In the genomic region with DNA sequence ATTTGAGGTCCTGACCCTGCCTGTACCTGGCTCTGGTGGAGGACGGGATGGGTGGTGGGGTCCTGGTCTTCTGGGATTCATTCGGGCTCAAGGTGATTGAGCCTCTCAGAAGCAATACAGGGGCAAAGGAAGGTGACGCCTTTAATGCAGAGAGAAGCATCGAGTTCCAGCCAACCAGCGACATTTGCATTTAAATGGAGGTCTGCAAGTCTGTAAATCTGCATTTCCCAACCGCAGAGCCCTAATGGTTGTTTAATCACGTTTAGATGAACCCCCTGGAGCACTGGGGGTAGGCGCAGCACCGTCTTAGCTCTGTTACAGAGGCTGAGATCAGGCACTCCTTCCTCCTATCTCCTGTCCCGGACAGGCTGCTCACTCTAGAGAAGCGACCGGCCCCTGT, we compare ENCODE assay signal across 26 mouse cellular contexts. TPM values are rescaled to one million over a fixed set of nuclear protein-coding genes. Genes with fewer than 3 reads are reported as not detected.
DNase-seq lines count a peak whose midpoint lies in the region; ATAC-seq and TF ChIP-seq lines count a peak whose summit lies in the region.
"Had no signal": no experiment of that assay in that cellular context is flagged by ENCODE, and none has a peak within 500 bp of the region (broad histone marks: within the 10 kb centered on the region; RNA-seq: fewer than 3 reads in every experiment).

No protein-coding gene starts in this region.

- peak; percentile 44; the same call in 1 of the 2 replicates for ATAC-seq in hindbrain, embryonic 14.5 days (ENCODE audit: low FRiP score)
- ATAC-seq in hindbrain, embryonic 12.5 days (ENCODE audit: low FRiP score): no peak
- ATAC-seq in neural tube, embryonic 12.5 days (ENCODE audit: low FRiP score, low read depth): no peak
- no peak for ATAC-seq in neural tube, embryonic 13.5 days (ENCODE audit: low read depth)
- ATAC-seq: intestine, embryonic 16.5 days; liver, postnatal 0 days; lung, postnatal 0 days had no signal

- no peak for TF ChIP-seq CTCF in brain, embryonic 14.5 days (IDR thresholded peaks at IDR 0.05; ENCODE audit: borderline replicate concordance, extremely low read depth, insufficient read depth, insufficient read length)

- H3K27ac ChIP-seq in hindbrain, embryonic 14.5 days: peak overlapping the region; percentile 54; the same call in 1 of the 2 replicates
- no peak overlapping the region for H3K27ac ChIP-seq in hindbrain, embryonic 12.5 days
- H3K27ac ChIP-seq in neural tube, embryonic 12.5 days: no peak overlapping the region
- peak overlapping the region; percentile 65 for H3K27ac ChIP-seq in neural tube, embryonic 13.5 days (replicated peaks)
- H3K27ac ChIP-seq: embryonic facial prominence, embryonic 12.5 days; hindbrain, embryonic 15.5 days; limb, embryonic 12.5 days; macrophage had no signal

- peak; percentile 40 for DNase-seq in hindbrain, embryonic 14.5 days (ENCODE audit: low spot score)
- DNase-seq in neural tube, embryonic 10.5 days (ENCODE audit: extremely low spot score, low spot score): no peak
- DNase-seq in brain, embryonic 14.5 days (ENCODE audit: low read depth): peak; percentile 77
- no peak for DNase-seq in spleen, postnatal 14 days (ENCODE audit: low spot score in 2 of 2)
- no peak for DNase-seq in gastrocnemius, adult 8-10 months (ENCODE audit: low spot score in 2 of 2)
- DNase-seq: B cell, adult 2 months; cerebellum, adult 11-12 months; cerebellum, postnatal 14 days; gastrocnemius, postnatal 10 days; heart, postnatal 10 days; kidney, postnatal 4 days; liver, postnatal 0 days; thymus, postnatal 14 days had no signal

- H3K27me3 ChIP-seq in hindbrain, embryonic 14.5 days (ENCODE audit: control insufficient read depth, insufficient read depth, low read length): peaks cover 15% of the 10 kb centered on the region
- H3K27me3 ChIP-seq in hindbrain, embryonic 12.5 days: peaks cover 44% of the 10 kb centered on the region
- H3K27me3 ChIP-seq in neural tube, embryonic 12.5 days (replicated peaks): peaks cover 45% of the 10 kb centered on the region
- peaks cover 57% of the 10 kb centered on the region for H3K27me3 ChIP-seq in neural tube, embryonic 13.5 days
- H3K27me3 ChIP-seq: CH12.LX had no signal

- H3K4me3 ChIP-seq in hindbrain, embryonic 14.5 days (replicated peaks; ENCODE audit: low read length): no peak overlapping the region
- H3K4me3 ChIP-seq in hindbrain, embryonic 12.5 days: no peak overlapping the region
- no peak overlapping the region for H3K4me3 ChIP-seq in neural tube, embryonic 12.5 days
- H3K4me3 ChIP-seq in neural tube, embryonic 13.5 days: no peak overlapping the region
- H3K4me3 ChIP-seq: embryonic facial prominence, embryonic 12.5 days; heart, embryonic 12.5 days; hindbrain, embryonic 15.5 days; limb, embryonic 12.5 days had no signal

- no peak for TF ChIP-seq POLR2A in brain, embryonic 14.5 days (IDR thresholded peaks at IDR 0.05; ENCODE audit: borderline replicate concordance, extremely low read depth, insufficient read depth, insufficient read length, poor library complexity, severe bottlenecking)

- no peaks in the 10 kb centered on the region for H3K36me3 ChIP-seq in hindbrain, embryonic 14.5 days (replicated peaks; ENCODE audit: control insufficient read depth, insufficient read depth)
- no peaks in the 10 kb centered on the region for H3K36me3 ChIP-seq in hindbrain, embryonic 12.5 days
- H3K36me3 ChIP-seq in neural tube, embryonic 12.5 days: no peaks in the 10 kb centered on the region
- H3K36me3 ChIP-seq in neural tube, embryonic 13.5 days: no peaks in the 10 kb centered on the region
- H3K36me3 ChIP-seq: embryonic facial prominence, embryonic 12.5 days; heart, embryonic 12.5 days; hindbrain, embryonic 15.5 days; limb, embryonic 12.5 days had no signal

- 7% methylated on average over 12 of the region's 12 CpGs for WGBS in hindbrain, embryonic 14.5 days
- WGBS in hindbrain, embryonic 12.5 days: 11% methylated on average over 12 of the region's 12 CpGs
- WGBS in neural tube, embryonic 12.5 days: 8% methylated on average over 12 of the region's 12 CpGs
- WGBS in neural tube, embryonic 13.5 days: 4% methylated on average over 12 of the region's 12 CpGs

- no peaks in the 10 kb centered on the region for H3K9me3 ChIP-seq in hindbrain, embryonic 14.5 days (ENCODE audit: control insufficient read depth, low read length)
- H3K9me3 ChIP-seq in hindbrain, embryonic 12.5 days (replicated peaks): no peaks in the 10 kb centered on the region
- no peaks in the 10 kb centered on the region for H3K9me3 ChIP-seq in neural tube, embryonic 12.5 days
- no peaks in the 10 kb centered on the region for H3K9me3 ChIP-seq in neural tube, embryonic 13.5 days
- H3K9me3 ChIP-seq: embryonic facial prominence, embryonic 12.5 days; hindbrain, embryonic 15.5 days had no signal

- H3K4me2 ChIP-seq in hindbrain, embryonic 14.5 days (replicated peaks): no peak overlapping the region
- H3K4me2 ChIP-seq in hindbrain, embryonic 12.5 days (replicated peaks): no peak overlapping the region
- H3K4me2 ChIP-seq in neural tube, embryonic 12.5 days (replicated peaks): no peak overlapping the region
- 0 out of 2 replicates have a peak overlapping the region, but pooled peaks have one; percentile 18 for H3K4me2 ChIP-seq in neural tube, embryonic 13.5 days
- H3K4me2 ChIP-seq: embryonic facial prominence, embryonic 12.5 days; heart, embryonic 12.5 days; hindbrain, embryonic 15.5 days; limb, embryonic 12.5 days; liver, embryonic 11.5 days had no signal

- H3K9ac ChIP-seq in hindbrain, embryonic 14.5 days: no peak overlapping the region
- no peak overlapping the region for H3K9ac ChIP-seq in hindbrain, embryonic 12.5 days
- H3K9ac ChIP-seq in neural tube, embryonic 12.5 days: 0 out of 2 replicates have a peak overlapping the region, but pooled peaks have one; percentile 3
- H3K9ac ChIP-seq in neural tube, embryonic 13.5 days: peak overlapping the region; percentile 41; the same call in 1 of the 2 replicates
- H3K9ac ChIP-seq: embryonic facial prominence, embryonic 12.5 days; heart, embryonic 12.5 days; hindbrain, embryonic 15.5 days; limb, embryonic 12.5 days; liver, postnatal 0 days had no signal

- peaks cover 18% of the 10 kb centered on the region for H3K4me1 ChIP-seq in hindbrain, embryonic 14.5 days (replicated peaks; ENCODE audit: control insufficient read depth, insufficient read depth, low read length)
- peaks cover 21% of the 10 kb centered on the region for H3K4me1 ChIP-seq in hindbrain, embryonic 12.5 days
- peaks cover 15% of the 10 kb centered on the region for H3K4me1 ChIP-seq in neural tube, embryonic 12.5 days
- peaks cover 48% of the 10 kb centered on the region for H3K4me1 ChIP-seq in neural tube, embryonic 13.5 days (replicated peaks)
- H3K4me1 ChIP-seq: embryonic facial prominence, embryonic 12.5 days had no signal

RNA-seq across cellular contexts. Expression of a gene that starts 34.2 kb away (rescaled TPM):
- 0.44 and 0.56 TPM in 2 replicates for polyA plus RNA-seq in hindbrain, embryonic 14.5 days (2014; fragmentation: Nextera tagmentation; extraction: Ambion mirVana)
- polyA plus RNA-seq in hindbrain, embryonic 12.5 days (2016; fragmentation: Nextera tagmentation; extraction: Ambion mirVana): 0.38 and 0.59 TPM in 2 replicates
- polyA plus RNA-seq in neural tube, embryonic 12.5 days (2016; fragmentation: Nextera tagmentation; extraction: Ambion mirVana): 0.04 TPM in 1 of 2 replicates, not detected in the other
- 0.49 and 0.96 TPM in 2 replicates for polyA plus RNA-seq in brain, embryonic 14.5 days (2012; rRNA removed)
- polyA plus RNA-seq in neural tube, embryonic 13.5 days (2015; fragmentation: Nextera tagmentation; extraction: Ambion mirVana): 0.08 and 0.12 TPM in 2 replicates
- under 1 TPM; 0.07 to 0.88 (median 0.30) TPM for total RNA-seq in gastrocnemius, adult 8-10 months (2022)
- total RNA-seq: CH12.LX; granulocyte monocyte progenitor cell, adult 5-6 weeks had no signal
- polyA plus RNA-seq: limb, embryonic 12.5 days; macrophage had no signal

Comparison
In these comparisons a context has a peak if more than half of its experiments do, and no peak if none do; other contexts are left out.
1. H3K27ac ChIP-seq: peak in hindbrain, embryonic 14.5 days (single experiment) and neural tube, embryonic 13.5 days (single experiment); none in hindbrain, embryonic 12.5 days (single experiment) and neural tube, embryonic 12.5 days (single experiment).
2. DNase-seq: peak in hindbrain, embryonic 14.5 days (single experiment) and brain, embryonic 14.5 days (single experiment); none in neural tube, embryonic 10.5 days (single experiment), spleen, postnatal 14 days (0 of 2) and gastrocnemius, adult 8-10 months (0 of 2).
3. H3K9ac ChIP-seq: peak in neural tube, embryonic 12.5 days (single experiment) and neural tube, embryonic 13.5 days (single experiment); none in hindbrain, embryonic 14.5 days (single experiment) and hindbrain, embryonic 12.5 days (single experiment).